Mouse (Mus musculus): ENCODE measurements around the gene Gm10073. TPM values are rescaled to one million over a fixed set of nuclear protein-coding genes. Genes with fewer than 3 reads are reported as not detected.

Gm10073 gene
- polyA plus RNA-seq, 1 experiment from 2014 or later: 7.2 TPM

DNA sequence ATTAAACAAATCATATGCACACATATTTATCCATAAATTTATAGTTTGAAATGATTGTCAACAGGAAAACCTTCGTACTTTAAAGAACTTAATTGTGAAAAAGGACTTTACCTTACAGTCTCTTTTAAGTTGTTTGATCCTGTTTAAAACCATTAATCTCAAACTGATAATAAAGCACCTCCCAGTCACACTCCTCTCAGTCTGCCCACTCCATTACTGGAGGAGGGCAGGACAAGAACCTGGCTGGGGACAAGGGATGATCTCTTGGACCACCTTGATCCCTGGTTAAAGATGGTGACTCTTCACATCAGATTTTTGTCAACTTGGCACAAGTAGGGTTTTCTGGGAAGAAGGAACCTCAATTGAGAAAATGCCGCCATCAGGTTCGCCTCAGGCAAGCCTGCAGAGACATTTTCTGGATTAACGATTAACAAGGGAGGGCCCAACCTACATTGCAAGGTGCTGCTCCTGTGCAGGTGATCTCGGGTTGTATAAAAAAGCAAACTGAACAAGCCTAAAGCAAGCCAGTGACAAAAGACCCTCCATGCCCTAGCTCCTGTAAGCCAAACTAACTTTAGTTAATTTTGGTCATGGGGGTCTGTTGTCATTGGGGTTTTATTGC, 1.6 kb downstream of the Gm10073 start:
- ATAC-seq (ENCODE audit: low read depth): no peak
- H3K36me3 ChIP-seq (ENCODE audit: control insufficient read depth, insufficient read depth): no peaks in the 10 kb centered on the region
- WGBS (ENCODE audit: insufficient replicate concordance): 48% methylated on average over 5 of the region's 5 CpGs

DNA sequence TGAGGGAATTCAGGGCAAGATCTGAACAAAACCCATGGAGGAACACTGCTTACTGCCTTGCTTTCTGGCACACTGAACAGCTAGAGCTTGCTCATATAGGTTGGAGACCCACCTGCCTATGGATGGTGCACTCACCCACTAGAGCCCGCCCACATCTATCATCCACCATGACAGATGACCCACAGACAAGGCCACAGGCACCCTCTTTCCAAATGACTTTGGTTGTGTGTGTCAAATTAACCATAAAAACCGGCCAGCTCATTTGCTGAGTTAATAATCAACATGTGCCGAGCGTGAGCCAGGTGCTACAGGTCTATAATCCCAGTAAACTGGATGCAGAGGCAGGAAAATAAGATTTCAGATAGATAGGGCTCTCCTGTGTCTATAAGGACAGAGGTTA, 2.9 kb downstream of the Gm10073 start:
- Histone ChIP-seq H3K4me2 (ENCODE audit: low read depth, low read length) (no peak overlapping the region), H3K36me3 (ENCODE audit: control insufficient read depth, insufficient read depth) (no peaks in the 10 kb centered on the region), H3K27me3 (ENCODE audit: control insufficient read depth, insufficient read depth, low read depth, low read length) (no peaks in the 10 kb centered on the region), H3K9me3 (replicated peaks; ENCODE audit: control insufficient read depth, low read length) (no peaks in the 10 kb centered on the region), H3K9ac (ENCODE audit: low read depth, low read length) (no peak overlapping the region), H3K27ac (ENCODE audit: low read length) (no peak overlapping the region), H3K4me3 (ENCODE audit: low read depth, low read length) (no peak overlapping the region), H3K4me1 (ENCODE audit: control insufficient read depth, low read depth, low read length) (no peaks in the 10 kb centered on the region)
- WGBS (ENCODE audit: insufficient replicate concordance): 53% methylated on average over 4 of the region's 4 CpGs
- no peak for ATAC-seq (ENCODE audit: low read depth)

More for the DNA sequence above, 1.6 kb downstream of the Gm10073 start:
- Histone ChIP-seq H3K9ac (ENCODE audit: low read depth, low read length) (no peak overlapping the region), H3K27ac (ENCODE audit: low read length) (no peak overlapping the region), H3K4me2 (ENCODE audit: low read depth, low read length) (no peak overlapping the region), H3K27me3 (ENCODE audit: control insufficient read depth, insufficient read depth, low read depth, low read length) (no peaks in the 10 kb centered on the region), H3K4me3 (ENCODE audit: low read depth, low read length) (no peak overlapping the region), H3K9me3 (replicated peaks; ENCODE audit: control insufficient read depth, low read length) (no peaks in the 10 kb centered on the region), H3K4me1 (ENCODE audit: control insufficient read depth, low read depth, low read length) (no peaks in the 10 kb centered on the region)

DNA sequence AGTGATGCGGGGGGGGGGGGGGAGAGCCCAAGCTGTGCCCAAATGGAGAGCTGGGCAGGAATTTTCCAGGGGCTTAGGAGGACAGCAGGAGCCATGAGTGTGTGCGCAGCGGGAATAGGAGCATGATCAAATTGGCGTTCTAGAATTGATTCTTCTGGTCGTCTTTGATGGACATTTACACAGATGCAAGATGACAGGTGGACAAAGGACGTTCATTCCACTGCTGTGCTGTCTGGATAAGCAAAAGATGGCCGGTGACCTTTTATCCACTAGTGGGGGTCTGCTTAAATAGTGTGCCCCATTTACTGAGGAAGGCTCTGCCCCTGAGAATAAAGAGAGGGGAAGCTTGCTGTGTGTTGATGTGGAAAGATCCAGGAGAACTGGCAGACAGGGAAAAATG, 4.3 kb downstream of the Gm10073 start:
- WGBS (ENCODE audit: insufficient replicate concordance): 58% methylated on average over 7 of the region's 7 CpGs
- no peaks in the 10 kb centered on the region for H3K9me3 ChIP-seq (replicated peaks; ENCODE audit: control insufficient read depth, low read length)
- H3K27ac ChIP-seq (ENCODE audit: low read length): no peak overlapping the region
- H3K4me2 ChIP-seq (ENCODE audit: low read depth, low read length): no peak overlapping the region
- H3K27me3 ChIP-seq (ENCODE audit: control insufficient read depth, insufficient read depth, low read depth, low read length): no peaks in the 10 kb centered on the region
- no peak overlapping the region for H3K4me3 ChIP-seq (ENCODE audit: low read depth, low read length)
- no peak overlapping the region for H3K9ac ChIP-seq (ENCODE audit: low read depth, low read length)
- no peaks in the 10 kb centered on the region for H3K36me3 ChIP-seq (ENCODE audit: control insufficient read depth, insufficient read depth)
- H3K4me1 ChIP-seq (ENCODE audit: control insufficient read depth, low read depth, low read length): no peaks in the 10 kb centered on the region
- no peak for ATAC-seq (ENCODE audit: low read depth)

DNA sequence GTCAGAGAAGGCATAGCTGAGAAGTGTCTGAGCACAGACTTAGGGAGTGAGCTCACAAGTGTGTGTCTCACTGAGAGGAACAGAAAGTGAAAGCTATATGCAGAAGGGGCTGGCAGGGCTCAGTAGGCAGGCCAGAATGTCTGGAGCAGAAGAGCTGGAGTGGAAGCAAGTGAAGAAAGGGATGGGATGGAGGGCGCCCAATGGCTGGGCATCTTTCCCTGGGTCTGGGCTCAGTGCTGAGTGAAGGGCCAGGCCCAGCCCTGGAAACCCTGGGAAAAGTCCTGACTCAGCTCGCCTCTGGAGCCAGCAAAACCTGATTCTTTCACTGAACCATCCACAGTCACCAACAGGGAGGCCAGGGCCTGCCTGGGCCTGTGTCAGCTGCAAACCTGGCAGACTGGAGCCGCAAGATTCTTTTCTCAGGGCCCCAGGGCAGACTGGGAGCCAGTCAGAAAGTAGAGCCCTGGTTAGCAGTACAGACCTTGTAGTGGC, 9.5 kb downstream of the Gm10073 start:
- H3K4me3 ChIP-seq (ENCODE audit: low read depth, low read length): no peak overlapping the region
- H3K36me3 ChIP-seq (ENCODE audit: control insufficient read depth, insufficient read depth): no peaks in the 10 kb centered on the region
- 0 out of 2 replicates have a peak, but pooled peaks have one; percentile 24 for ATAC-seq (ENCODE audit: low read depth)
- H3K4me1 ChIP-seq (ENCODE audit: control insufficient read depth, low read depth, low read length): peaks cover 6% of the 10 kb centered on the region; the same call in 1 of the 2 replicates
- H3K27me3 ChIP-seq (ENCODE audit: control insufficient read depth, insufficient read depth, low read depth, low read length): no peaks in the 10 kb centered on the region
- 45% methylated on average over 3 of the region's 3 CpGs for WGBS (ENCODE audit: insufficient replicate concordance)
- H3K9me3 ChIP-seq (replicated peaks; ENCODE audit: control insufficient read depth, low read length): no peaks in the 10 kb centered on the region
- no peak overlapping the region for H3K9ac ChIP-seq (ENCODE audit: low read depth, low read length)
- H3K4me2 ChIP-seq (ENCODE audit: low read depth, low read length): no peak overlapping the region
- no peak overlapping the region for H3K27ac ChIP-seq (ENCODE audit: low read length)

DNA sequence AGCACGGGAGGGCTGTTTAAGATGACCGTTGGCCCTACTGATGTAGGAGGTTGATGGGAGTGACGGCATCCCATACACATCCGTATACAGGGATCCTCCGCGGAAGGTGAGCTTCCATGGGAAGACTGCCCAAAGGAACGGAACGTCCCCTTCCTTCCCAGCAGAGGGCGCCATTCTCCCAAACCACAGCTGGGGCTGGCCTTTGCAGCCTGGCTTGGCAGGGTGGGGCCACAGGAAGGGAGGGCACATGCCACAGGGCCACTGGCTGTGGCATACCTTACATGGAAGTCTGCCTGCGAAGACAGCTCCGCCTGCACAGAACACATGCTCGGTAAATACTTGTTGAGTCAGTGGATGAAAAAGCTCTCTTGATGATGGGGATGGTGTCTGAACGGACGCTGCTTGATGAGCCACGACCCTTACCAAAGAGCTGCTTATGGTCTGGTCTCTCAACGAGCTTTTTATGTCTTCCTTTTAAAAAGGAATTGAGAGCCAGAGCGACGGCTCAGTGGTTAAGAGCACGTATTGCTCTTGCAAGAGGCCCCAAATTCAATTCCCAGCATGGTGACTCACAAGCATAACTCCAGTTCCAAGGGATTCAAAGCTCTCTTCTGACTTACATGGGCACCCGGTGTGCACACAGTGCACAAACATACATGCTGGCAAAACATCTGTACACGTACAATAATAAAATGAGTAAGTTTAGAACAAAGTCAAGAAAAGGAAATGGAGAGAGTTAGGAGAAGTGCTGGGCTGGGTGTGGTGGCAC, 12.0 kb downstream of the Gm10073 start:
- Histone ChIP-seq H3K4me1 (ENCODE audit: control insufficient read depth, low read depth, low read length) (peaks cover 6% of the 10 kb centered on the region; the same call in 1 of the 2 replicates), H3K9me3 (replicated peaks; ENCODE audit: control insufficient read depth, low read length) (no peaks in the 10 kb centered on the region), H3K27ac (ENCODE audit: low read length) (no peak overlapping the region), H3K4me3 (ENCODE audit: low read depth, low read length) (no peak overlapping the region), H3K4me2 (ENCODE audit: low read depth, low read length) (no peak overlapping the region), H3K27me3 (ENCODE audit: control insufficient read depth, insufficient read depth, low read depth, low read length) (no peaks in the 10 kb centered on the region), H3K36me3 (ENCODE audit: control insufficient read depth, insufficient read depth) (no peaks in the 10 kb centered on the region), H3K9ac (ENCODE audit: low read depth, low read length) (no peak overlapping the region)
- ATAC-seq (ENCODE audit: low read depth): peak; percentile 27; the same call in 1 of the 2 replicates
- WGBS (ENCODE audit: insufficient replicate concordance): 19% methylated on average over 21 of the region's 21 CpGs

DNA sequence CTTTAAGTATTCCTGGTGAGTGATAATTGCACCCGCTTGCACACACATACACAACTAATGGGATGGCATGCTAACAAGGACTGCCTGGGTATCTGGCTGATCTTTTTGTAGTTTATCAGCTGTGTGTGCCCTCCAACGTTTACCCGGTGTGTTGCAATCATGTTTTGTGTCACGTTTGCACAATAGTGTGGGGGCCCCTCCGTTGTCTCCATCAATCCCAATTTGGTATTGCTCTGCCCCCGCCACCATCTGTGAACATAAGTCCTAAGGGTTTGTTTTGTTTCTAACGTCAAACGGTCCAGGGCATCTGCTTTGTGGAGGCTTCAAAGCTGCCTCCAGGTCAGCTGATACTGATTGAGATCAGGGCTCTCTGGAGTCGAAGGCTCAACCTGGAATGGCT, 13.4 kb downstream of the Gm10073 start:
- no peak overlapping the region for H3K4me2 ChIP-seq (ENCODE audit: low read depth, low read length)
- no peak for ATAC-seq (ENCODE audit: low read depth)
- peaks cover 6% of the 10 kb centered on the region; the same call in 1 of the 2 replicates for H3K4me1 ChIP-seq (ENCODE audit: control insufficient read depth, low read depth, low read length)
- WGBS (ENCODE audit: insufficient replicate concordance): 33% methylated on average over 9 of the region's 9 CpGs
- H3K9ac ChIP-seq (ENCODE audit: low read depth, low read length): no peak overlapping the region
- no peaks in the 10 kb centered on the region for H3K9me3 ChIP-seq (replicated peaks; ENCODE audit: control insufficient read depth, low read length)
- H3K4me3 ChIP-seq (ENCODE audit: low read depth, low read length): no peak overlapping the region
- no peaks in the 10 kb centered on the region for H3K36me3 ChIP-seq (ENCODE audit: control insufficient read depth, insufficient read depth)
- no peaks in the 10 kb centered on the region for H3K27me3 ChIP-seq (ENCODE audit: control insufficient read depth, insufficient read depth, low read depth, low read length)
- H3K27ac ChIP-seq (ENCODE audit: low read length): no peak overlapping the region

DNA sequence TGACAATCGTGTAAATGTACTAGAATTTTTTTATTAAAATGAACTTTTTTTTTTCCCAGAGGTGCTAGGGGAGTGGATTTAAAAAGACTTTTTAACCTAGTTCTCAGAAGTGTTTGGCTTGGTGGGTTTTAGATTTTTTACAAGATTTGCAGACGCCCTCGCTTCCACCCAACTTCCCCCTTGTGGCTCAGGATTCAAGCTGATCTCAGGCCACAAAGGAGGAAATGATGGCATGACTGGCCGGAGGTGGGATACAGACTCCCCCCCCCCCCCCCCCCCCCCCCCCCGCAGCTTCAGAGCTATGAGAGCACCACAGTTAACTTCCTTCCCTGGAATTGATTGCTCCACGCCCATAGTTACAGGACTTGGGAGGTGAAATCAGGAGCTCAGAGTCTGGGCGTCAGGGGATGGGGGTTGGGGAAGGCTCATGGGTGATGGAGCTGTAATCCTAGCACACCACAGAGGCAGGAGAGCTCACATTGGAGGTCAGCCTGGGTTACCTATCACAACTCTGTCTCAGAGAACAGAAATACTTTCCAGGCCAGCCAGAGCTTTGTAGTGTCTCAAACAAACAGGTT, 17.1 kb downstream of the Gm10073 start:
- WGBS (ENCODE audit: insufficient replicate concordance): 22% methylated on average over 6 of the region's 7 CpGs
- Histone ChIP-seq H3K27ac (ENCODE audit: low read length) (no peak overlapping the region), H3K27me3 (ENCODE audit: control insufficient read depth, insufficient read depth, low read depth, low read length) (no peaks in the 10 kb centered on the region), H3K9ac (ENCODE audit: low read depth, low read length) (no peak overlapping the region), H3K9me3 (replicated peaks; ENCODE audit: control insufficient read depth, low read length) (no peaks in the 10 kb centered on the region), H3K4me1 (ENCODE audit: control insufficient read depth, low read depth, low read length) (peaks cover 6% of the 10 kb centered on the region; the same call in 1 of the 2 replicates), H3K36me3 (ENCODE audit: control insufficient read depth, insufficient read depth) (no peaks in the 10 kb centered on the region), H3K4me2 (ENCODE audit: low read depth, low read length) (no peak overlapping the region), H3K4me3 (ENCODE audit: low read depth, low read length) (no peak overlapping the region)
- no peak for ATAC-seq (ENCODE audit: low read depth)

DNA sequence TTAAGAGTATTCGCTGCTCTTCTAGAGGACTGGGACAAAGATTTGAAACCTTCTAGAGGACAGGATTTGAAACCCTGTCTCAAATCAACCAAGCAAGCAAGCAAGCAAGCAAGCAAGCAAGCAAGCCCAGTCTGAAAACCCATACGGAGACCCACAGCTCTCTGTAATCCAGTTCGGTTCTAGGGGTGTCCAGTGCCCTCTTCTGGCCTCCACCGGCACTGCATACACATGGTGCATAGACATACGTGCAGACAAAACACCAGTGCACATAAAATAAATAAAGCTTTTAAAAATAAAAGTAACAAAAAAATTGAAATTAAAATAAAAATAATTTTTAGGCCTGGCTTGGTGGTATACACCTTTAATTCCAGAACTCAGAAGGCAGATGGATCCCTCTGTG, 19.2 kb downstream of the Gm10073 start:
- H3K9ac ChIP-seq (ENCODE audit: low read depth, low read length): no peak overlapping the region
- no peak overlapping the region for H3K27ac ChIP-seq (ENCODE audit: low read length)
- WGBS (ENCODE audit: insufficient replicate concordance): 74% methylated on average over 5 of the region's 5 CpGs
- H3K36me3 ChIP-seq (ENCODE audit: control insufficient read depth, insufficient read depth): no peaks in the 10 kb centered on the region
- no peak overlapping the region for H3K4me2 ChIP-seq (ENCODE audit: low read depth, low read length)
- no peak overlapping the region for H3K4me3 ChIP-seq (ENCODE audit: low read depth, low read length)
- H3K4me1 ChIP-seq (ENCODE audit: control insufficient read depth, low read depth, low read length): no peaks in the 10 kb centered on the region
- ATAC-seq (ENCODE audit: low read depth): no peak
- no peaks in the 10 kb centered on the region for H3K27me3 ChIP-seq (ENCODE audit: control insufficient read depth, insufficient read depth, low read depth, low read length)
- no peaks in the 10 kb centered on the region for H3K9me3 ChIP-seq (replicated peaks; ENCODE audit: control insufficient read depth, low read length)

DNA sequence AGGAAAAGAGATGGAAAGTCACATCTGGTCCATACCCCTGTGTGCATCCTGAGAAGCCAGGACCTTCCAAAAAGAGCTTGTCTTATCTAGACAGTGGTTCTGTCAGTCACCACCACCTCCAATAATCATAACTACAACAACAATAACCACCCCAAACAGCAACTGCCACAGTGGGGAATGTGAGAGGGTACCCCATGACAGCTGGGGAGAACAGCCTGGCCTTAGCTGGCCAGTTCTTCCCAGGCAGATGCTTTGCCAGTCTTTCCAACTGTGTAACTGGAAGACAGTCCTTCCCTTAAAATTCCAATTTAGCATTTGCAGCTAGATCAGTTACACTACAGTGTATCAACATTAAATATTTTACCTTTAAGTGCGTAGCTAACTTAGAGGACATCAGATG, 22.4 kb downstream of the Gm10073 start:
- 88% methylated on average over 1 of the region's 1 CpGs for WGBS (ENCODE audit: insufficient replicate concordance)
- H3K36me3 ChIP-seq (ENCODE audit: control insufficient read depth, insufficient read depth): no peaks in the 10 kb centered on the region
- H3K27me3 ChIP-seq (ENCODE audit: control insufficient read depth, insufficient read depth, low read depth, low read length): no peaks in the 10 kb centered on the region
- H3K27ac ChIP-seq (ENCODE audit: low read length): no peak overlapping the region
- no peak overlapping the region for H3K4me2 ChIP-seq (ENCODE audit: low read depth, low read length)
- no peak for ATAC-seq (ENCODE audit: low read depth)
- no peaks in the 10 kb centered on the region for H3K9me3 ChIP-seq (replicated peaks; ENCODE audit: control insufficient read depth, low read length)
- no peak overlapping the region for H3K4me3 ChIP-seq (ENCODE audit: low read depth, low read length)
- no peak overlapping the region for H3K9ac ChIP-seq (ENCODE audit: low read depth, low read length)
- H3K4me1 ChIP-seq (ENCODE audit: control insufficient read depth, low read depth, low read length): no peaks in the 10 kb centered on the region
